Mouse (Mus musculus) cerebellum, adult 11 months (tissue): ENCODE results near the gene Gpr139.

ENCODE experiments used
- DNase-seq: peaks from one replicate; pipeline ENCODE4 v3.0.0; 2022

Gene Gpr139

GRCm38 (mm10) chr7:119184341-119185143, at the start of gene Gpr139:
Gpr139 (minus strand) TSS chr7:119184603.
- no peak for DNase-seq

GRCm38 (mm10) chr7:119230971-119231370, 46.6 kb upstream of the Gpr139 start:
- DNase-seq: no peak

DNA sequence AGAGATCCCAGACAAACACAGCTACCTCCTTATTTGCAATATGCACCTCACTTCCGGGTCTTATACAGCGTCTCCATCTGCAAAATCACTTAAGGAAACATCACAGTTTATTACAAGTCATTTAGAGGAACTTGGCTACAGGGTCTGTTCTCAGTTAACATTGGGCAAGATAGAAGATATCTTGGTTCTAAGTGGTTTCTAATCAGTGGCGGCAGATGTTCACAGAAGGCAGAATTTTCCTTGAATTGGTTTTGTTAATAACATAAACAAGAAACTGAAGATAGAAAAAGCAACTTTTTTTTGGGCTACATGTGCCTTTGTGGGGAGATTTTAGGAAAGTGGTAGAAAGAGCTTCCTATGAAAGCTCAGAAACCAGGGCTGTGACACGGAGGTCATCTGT, 38.3 kb upstream of the Gpr139 start:
- DNase-seq: no peak

- DNase-seq: no peak
Measured at GRCm38 (mm10) chr7:119219121-119219520, 34.7 kb upstream of the Gpr139 start.

DNA sequence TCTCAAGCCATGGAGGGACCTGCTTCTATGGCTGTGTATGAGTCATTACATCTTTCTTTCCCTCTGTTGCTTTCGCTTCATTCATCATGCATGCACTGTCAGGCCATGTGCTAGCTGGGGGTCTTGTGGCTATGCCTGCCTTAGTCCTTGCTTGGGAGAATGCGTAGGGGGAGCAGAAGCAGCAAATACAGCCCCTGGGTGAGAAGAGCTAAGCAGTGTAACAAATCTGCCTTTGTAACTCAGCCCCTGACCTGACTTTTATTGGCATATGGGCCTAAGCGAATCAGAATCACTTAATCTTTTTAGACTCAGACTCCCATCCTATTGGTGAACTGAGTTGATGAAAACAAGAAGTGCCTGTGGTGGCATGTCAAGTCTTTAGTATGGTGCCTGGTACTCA, 22.8 kb upstream of the Gpr139 start:
- DNase-seq: no peak

- peak; percentile 6 for DNase-seq
Measured at GRCm38 (mm10) chr7:119186374-119186773, 2.0 kb upstream of the Gpr139 start.

GRCm38 (mm10) chr7:119185181-119185940, 958 bp upstream of the Gpr139 start:
- no peak for DNase-seq

DNA sequence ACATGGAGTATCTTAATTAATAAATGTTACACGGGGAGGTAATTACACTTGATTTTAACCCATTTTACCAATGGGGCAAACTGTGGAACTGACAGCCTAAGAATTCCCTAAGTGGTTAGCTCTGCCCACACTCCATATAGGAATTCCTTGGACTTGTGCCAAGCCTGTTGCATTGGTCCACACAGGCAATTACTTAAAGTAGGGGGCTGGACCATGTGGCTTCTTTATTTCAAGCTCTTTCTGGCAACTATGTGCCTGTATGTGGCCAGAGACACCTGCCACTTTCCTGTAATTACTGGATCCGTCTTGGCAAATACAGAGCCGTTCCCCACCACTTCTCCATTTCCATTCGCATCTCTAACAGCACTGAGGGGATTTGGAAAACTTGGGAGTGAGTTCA, 3.4 kb downstream of the Gpr139 start:
- no peak for DNase-seq

DNA sequence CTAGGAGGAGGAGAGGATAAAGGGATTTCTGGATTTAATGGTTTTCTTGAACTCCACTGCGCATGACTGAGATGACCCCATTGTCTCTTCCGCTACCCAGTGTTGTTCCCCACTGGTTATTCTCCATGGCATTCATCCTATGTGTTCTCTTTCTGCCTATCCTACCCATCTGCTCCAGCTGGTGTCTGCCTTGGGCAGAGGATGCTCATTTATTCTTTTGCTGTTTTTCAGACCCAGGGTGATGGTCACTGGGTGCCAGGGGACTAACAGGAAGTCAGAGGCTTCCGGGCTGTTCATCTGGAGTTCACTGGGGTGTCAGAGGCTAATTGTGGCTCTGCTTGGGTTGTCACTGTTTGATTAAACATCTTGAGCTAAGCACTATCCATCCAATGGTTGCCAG, 24.4 kb downstream of the Gpr139 start:
- no peak for DNase-seq

- no peak for DNase-seq
Measured at GRCm38 (mm10) chr7:119111771-119112170, 72.6 kb downstream of the Gpr139 start.

- DNase-seq: peak; percentile 4
Measured at GRCm38 (mm10) chr7:119105878-119106277, 78.5 kb downstream of the Gpr139 start.

DNA sequence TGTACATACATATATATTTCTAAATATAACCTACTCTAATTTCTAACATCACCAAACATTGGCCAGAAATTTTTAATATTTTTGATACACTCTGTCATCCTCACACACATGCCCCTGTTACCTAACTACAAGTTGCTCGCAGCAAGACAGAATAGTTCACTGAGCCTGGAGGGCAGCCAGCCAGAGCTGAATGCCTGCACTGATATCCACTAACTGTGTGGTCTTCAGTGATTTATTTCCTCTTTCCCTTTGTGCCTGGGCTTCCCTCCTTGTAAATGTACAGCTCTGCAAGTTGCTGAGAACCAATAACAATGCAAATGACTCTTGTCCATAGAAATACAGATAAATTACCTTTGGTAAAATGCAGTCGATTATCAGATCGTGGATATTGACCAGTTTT, 87.8 kb downstream of the Gpr139 start:
- DNase-seq: no peak
